Mouse (Mus musculus): Measurements from ENCODE around the gene Mob2. TPM values are rescaled to one million over a fixed set of nuclear protein-coding genes. Genes with fewer than 3 reads are reported as not detected.

The Mob2 gene
- polyA plus RNA-seq, 1 experiment from 2014 or later: 64.6 TPM

DNA sequence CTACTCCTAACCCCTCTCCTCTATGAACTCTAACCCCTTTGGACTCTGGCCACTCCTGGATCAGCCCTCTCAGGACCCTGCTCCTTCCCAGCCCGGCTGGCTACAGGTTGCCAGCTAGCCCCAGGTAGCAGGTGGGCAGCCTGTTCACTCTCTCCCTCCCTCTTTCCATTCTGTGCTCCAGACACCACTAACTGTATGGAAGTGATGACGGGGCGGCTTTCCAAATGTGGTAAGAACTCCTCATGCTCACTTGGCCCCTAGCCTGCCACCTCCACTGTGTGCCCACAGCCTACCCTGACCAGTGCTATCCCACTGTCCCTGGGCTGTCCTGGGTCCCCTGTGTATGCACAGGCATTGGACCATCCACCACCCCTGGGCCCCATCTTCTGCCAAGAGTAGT, 60.2 kb downstream of the Mob2 start:
- H3K4me2 ChIP-seq: no peak overlapping the region
- no peak overlapping the region for H3K9ac ChIP-seq
- no peaks in the 10 kb centered on the region for H3K4me1 ChIP-seq
- no peak overlapping the region for H3K27ac ChIP-seq
- no peak overlapping the region for H3K4me3 ChIP-seq
- no peaks in the 10 kb centered on the region for H3K27me3 ChIP-seq (replicated peaks)
- peaks cover 17% of the 10 kb centered on the region for H3K36me3 ChIP-seq
- 89% methylated on average over 3 of the region's 3 CpGs for WGBS (ENCODE audit: insufficient replicate concordance)
- no peak for ATAC-seq
- H3K9me3 ChIP-seq (replicated peaks): no peaks in the 10 kb centered on the region

DNA sequence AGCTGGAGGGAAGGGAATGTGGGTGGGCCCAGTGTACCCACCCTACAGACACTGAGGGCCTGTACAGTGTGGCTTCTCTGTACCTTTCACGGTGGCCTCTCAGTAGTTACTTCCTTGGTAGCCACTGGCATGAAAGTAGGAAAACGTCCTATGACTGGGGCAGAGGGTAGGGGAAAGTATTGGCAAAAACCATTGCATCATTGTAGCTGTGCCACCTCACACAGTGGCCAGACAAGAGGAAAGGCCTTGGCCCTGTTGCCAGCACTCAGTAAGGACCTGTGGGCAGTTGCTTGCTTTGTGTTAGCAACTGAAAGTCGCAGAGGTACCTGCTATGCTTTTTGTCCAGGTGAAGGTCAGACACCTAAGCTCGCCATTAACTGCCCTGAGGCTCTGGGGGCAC, 66.7 kb downstream of the Mob2 start:
- Histone ChIP-seq H3K4me1 (no peaks in the 10 kb centered on the region), H3K9me3 (replicated peaks) (no peaks in the 10 kb centered on the region), H3K4me3 (no peak overlapping the region), H3K9ac (no peak overlapping the region), H3K4me2 (no peak overlapping the region), H3K27me3 (replicated peaks) (no peaks in the 10 kb centered on the region), H3K27ac (no peak overlapping the region), H3K36me3 (no peaks in the 10 kb centered on the region)
- WGBS (ENCODE audit: insufficient replicate concordance): 59% methylated on average over 4 of the region's 4 CpGs
- no peak for ATAC-seq

DNA sequence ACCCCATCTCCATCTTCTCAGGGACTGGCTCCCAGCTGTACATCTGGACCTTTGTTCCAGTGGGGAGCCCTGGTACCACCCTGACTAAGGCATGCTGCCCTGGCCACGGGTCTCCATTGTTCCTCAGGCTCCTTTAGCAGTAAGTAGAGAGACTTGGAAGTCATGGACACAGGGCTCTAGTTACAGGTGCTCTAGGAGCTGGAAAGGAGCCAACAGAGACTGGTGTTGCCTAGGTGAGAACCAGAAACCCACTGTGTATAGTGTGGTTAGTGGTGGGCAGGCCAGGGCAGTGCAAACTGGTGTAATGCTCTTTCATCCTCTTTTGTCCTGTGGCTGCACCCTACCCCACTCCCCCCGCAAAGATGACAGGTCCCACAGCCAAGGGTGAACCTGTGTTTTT, 69.7 kb downstream of the Mob2 start:
- Histone ChIP-seq H3K9me3 (replicated peaks) (no peaks in the 10 kb centered on the region), H3K9ac (no peak overlapping the region), H3K4me2 (no peak overlapping the region), H3K27me3 (replicated peaks) (no peaks in the 10 kb centered on the region), H3K4me1 (no peaks in the 10 kb centered on the region), H3K4me3 (no peak overlapping the region), H3K36me3 (no peaks in the 10 kb centered on the region), H3K27ac (no peak overlapping the region)
- no peak for ATAC-seq
- WGBS (ENCODE audit: insufficient replicate concordance): 63% methylated on average over 2 of the region's 2 CpGs

DNA sequence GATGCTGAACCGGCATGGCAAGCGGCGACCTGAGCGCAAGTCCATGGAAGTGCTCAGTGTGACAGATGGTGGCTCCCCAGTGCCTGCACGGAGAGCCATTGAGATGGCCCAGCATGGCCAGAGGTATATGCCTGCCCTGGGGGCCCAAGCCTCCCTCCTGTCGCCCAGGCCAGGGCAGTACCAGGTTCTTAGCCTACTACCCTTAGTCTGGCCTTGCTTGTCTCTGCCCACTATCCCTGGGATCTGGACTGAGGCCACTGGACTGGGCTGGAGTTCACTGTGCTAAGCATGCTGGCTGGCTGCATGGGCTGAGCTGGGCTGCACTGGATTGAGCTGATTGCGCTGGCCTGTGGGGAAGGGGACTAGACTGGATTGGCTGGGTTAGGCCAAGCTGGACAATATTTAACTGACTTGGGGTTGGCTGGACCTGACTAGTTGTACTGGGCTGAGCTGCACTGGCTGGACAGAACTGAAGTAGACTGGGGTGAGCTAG, 72.5 kb downstream of the Mob2 start:
- no peaks in the 10 kb centered on the region for H3K4me1 ChIP-seq

DNA sequence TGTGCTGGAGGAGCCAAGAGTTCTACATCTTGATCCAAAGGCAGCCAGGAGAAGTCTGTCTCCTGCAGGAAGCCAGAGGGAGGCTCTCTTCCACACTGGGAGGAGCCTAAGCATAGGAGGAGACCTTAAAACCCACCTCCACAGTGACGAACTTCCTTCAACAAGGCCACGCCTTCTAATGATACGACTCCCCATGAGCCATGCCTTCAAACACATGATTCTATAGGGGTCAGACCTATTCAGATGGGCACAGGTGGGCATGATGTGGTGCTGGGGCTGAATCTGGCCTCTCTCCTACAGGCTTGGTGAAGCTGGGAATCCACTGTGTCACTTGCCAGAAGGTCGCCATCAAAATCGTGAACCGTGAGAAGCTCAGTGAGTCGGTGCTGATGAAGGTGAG, 79.6 kb downstream of the Mob2 start:
- no peaks in the 10 kb centered on the region for H3K27me3 ChIP-seq (replicated peaks)
- no peaks in the 10 kb centered on the region for H3K36me3 ChIP-seq
- no peak overlapping the region for H3K27ac ChIP-seq
- H3K9ac ChIP-seq: no peak overlapping the region
- no peak for ATAC-seq
- no peak overlapping the region for H3K4me3 ChIP-seq
- H3K4me2 ChIP-seq: no peak overlapping the region
- no peaks in the 10 kb centered on the region for H3K4me1 ChIP-seq
- 68% methylated on average over 7 of the region's 7 CpGs for WGBS (ENCODE audit: insufficient replicate concordance)
- no peaks in the 10 kb centered on the region for H3K9me3 ChIP-seq (replicated peaks)

More for the DNA sequence above, 72.5 kb downstream of the Mob2 start:
- 72% methylated on average over 7 of the region's 7 CpGs for WGBS (ENCODE audit: insufficient replicate concordance)
- Histone ChIP-seq H3K4me3 (no peak overlapping the region), H3K27ac (no peak overlapping the region), H3K27me3 (replicated peaks) (no peaks in the 10 kb centered on the region), H3K9me3 (replicated peaks) (no peaks in the 10 kb centered on the region), H3K4me2 (no peak overlapping the region), H3K9ac (no peak overlapping the region), H3K36me3 (no peaks in the 10 kb centered on the region)
- ATAC-seq: peak; percentile 59

DNA sequence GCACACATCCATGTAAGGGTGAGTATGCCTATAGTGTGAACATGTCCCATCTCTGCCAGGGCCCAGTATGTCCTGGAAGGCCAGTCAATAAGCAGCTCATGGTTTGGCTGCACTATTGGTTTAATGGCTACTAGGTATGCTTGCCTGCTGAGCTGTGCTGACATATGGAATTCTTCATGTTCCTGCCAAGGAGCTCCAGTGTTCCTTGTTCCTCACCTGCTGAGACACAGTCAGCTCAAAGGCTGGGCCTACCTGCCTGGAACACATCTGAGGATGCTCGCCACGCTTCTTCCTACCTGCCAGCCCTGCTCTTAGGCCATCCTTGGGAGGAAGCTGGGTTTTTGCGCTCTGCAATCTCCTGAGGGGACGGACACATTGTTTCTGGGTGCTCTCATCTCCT, 81.6 kb downstream of the Mob2 start:
- Histone ChIP-seq H3K27ac (no peak overlapping the region), H3K4me1 (no peaks in the 10 kb centered on the region), H3K9ac (no peak overlapping the region), H3K36me3 (no peaks in the 10 kb centered on the region), H3K4me3 (no peak overlapping the region), H3K27me3 (replicated peaks) (no peaks in the 10 kb centered on the region), H3K9me3 (replicated peaks) (no peaks in the 10 kb centered on the region), H3K4me2 (no peak overlapping the region)
- no peak for ATAC-seq
- WGBS (ENCODE audit: insufficient replicate concordance): 70% methylated on average over 4 of the region's 4 CpGs

DNA sequence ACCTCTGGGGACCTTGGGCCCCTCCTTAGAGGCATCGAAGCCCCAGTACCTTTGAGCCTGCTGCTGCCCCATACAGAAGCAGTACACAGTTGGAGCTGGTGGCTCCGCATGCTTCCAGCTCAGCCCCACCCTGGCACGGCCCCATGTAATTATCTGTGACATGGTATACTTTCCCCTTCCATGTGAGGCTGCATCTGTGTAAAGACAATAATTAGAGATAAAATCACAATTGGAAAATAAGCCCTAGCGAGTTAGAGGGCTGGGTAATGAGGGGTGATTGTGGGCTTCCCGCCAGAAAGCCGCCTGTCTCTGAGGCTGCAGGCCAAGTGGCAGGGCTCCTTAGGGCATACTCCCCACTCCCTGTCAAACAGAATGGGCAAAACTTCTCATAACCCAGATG, 82.9 kb downstream of the Mob2 start:
- H3K27me3 ChIP-seq (replicated peaks): no peaks in the 10 kb centered on the region
- no peaks in the 10 kb centered on the region for H3K9me3 ChIP-seq (replicated peaks)
- H3K4me1 ChIP-seq: no peaks in the 10 kb centered on the region
- H3K9ac ChIP-seq: no peak overlapping the region
- H3K4me3 ChIP-seq: no peak overlapping the region
- no peak overlapping the region for H3K4me2 ChIP-seq
- no peaks in the 10 kb centered on the region for H3K36me3 ChIP-seq
- 68% methylated on average over 6 of the region's 6 CpGs for WGBS (ENCODE audit: insufficient replicate concordance)
- H3K27ac ChIP-seq: no peak overlapping the region
- no peak for ATAC-seq

DNA sequence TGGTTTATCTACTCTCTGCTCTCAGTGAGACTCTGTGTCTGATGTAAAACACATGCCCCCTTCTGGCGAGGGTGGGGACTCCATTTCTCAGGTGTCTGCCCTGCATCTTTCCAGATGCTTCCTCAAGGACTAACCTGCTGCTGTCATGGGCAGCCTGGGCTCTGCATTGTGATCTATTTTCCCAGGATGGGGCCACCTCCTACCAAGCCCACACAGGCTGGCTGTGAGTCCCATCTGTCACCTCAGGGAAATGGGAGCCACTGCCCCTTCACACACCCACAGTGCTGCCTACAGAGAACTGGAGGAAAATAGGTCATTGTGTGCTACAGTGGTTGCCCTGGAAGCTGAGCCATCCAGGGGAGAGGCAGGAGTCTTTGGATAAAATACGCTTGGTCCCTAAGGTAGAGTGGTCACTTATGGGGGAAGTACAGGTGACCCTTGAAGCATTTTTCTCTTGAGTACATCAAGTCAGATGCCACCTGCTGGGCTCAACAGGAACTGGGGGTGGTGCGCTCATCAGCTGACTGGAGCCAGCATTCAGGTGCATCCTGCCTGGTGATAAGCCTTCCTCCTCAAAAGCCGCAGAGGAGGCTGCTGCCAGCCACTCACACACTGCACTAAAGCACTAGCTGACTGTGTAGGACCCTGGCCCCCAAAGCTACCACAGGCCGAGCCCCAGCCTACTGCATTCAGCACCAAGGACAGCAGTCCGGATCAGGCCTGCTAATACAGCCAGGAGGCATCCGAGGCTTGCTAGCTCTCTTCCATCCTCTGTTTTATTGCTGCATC, 87.8 kb downstream of the Mob2 start:
- no peak for ATAC-seq
- no peak overlapping the region for H3K4me2 ChIP-seq
- WGBS (ENCODE audit: insufficient replicate concordance): 26% methylated on average over 7 of the region's 7 CpGs
- H3K9me3 ChIP-seq (replicated peaks): no peaks in the 10 kb centered on the region
- peaks cover 3% of the 10 kb centered on the region; the same call in 1 of the 2 replicates for H3K27me3 ChIP-seq (replicated peaks)
- H3K4me3 ChIP-seq: no peak overlapping the region
- no peaks in the 10 kb centered on the region for H3K36me3 ChIP-seq
- no peak overlapping the region for H3K27ac ChIP-seq
- no peak overlapping the region for H3K9ac ChIP-seq
- H3K4me1 ChIP-seq: no peaks in the 10 kb centered on the region

DNA sequence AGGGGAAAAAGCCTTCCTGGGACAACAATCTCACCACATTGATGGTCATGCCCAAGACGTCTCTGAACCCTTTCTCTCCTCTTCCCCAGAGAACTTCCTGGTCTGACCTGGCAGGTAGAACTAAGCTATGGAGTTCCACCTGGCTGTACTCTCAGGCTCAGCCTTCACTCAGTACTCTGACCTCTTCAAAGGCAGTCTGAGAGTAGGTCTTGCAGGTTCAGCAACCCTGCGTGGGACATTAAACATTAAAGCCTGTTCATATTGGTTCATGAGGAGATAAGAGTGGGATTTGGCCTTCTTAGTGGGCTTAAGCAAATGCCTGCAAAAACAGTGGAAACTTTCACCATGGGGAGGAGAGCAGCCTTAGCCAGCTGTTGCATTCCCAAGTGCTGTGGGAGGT, 94.6 kb downstream of the Mob2 start:
- no peak overlapping the region for H3K9ac ChIP-seq
- no peaks in the 10 kb centered on the region for H3K36me3 ChIP-seq
- 51% methylated on average over 2 of the region's 2 CpGs for WGBS (ENCODE audit: insufficient replicate concordance)
- no peak overlapping the region for H3K4me2 ChIP-seq
- no peaks in the 10 kb centered on the region for H3K9me3 ChIP-seq (replicated peaks)
- H3K4me1 ChIP-seq: no peaks in the 10 kb centered on the region
- no peak overlapping the region for H3K4me3 ChIP-seq
- H3K27me3 ChIP-seq (replicated peaks): peaks cover 11% of the 10 kb centered on the region; the same call in 1 of the 2 replicates
- no peak overlapping the region for H3K27ac ChIP-seq
- no peak for ATAC-seq

DNA sequence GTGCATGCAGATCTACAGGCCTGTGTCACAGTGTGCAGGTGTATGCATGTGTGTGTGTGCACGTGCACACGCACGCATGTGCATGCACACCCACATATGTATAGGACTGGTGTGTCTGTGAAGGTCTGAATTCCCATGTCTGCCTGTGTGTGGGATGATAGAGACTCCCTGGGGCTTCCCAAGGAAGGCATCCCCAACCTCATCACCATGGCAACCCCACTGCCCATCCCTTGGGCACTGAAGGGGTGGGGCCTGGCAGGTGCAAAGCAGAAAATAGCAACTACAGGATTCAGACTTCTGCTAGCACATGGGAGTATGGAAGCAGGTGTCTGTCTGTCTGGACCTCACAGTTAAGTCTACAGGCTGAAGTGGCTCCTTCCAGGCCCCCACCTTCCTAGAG, 98.3 kb downstream of the Mob2 start:
- WGBS (ENCODE audit: insufficient replicate concordance): 78% methylated on average over 3 of the region's 3 CpGs
- no peak for ATAC-seq

DNA sequence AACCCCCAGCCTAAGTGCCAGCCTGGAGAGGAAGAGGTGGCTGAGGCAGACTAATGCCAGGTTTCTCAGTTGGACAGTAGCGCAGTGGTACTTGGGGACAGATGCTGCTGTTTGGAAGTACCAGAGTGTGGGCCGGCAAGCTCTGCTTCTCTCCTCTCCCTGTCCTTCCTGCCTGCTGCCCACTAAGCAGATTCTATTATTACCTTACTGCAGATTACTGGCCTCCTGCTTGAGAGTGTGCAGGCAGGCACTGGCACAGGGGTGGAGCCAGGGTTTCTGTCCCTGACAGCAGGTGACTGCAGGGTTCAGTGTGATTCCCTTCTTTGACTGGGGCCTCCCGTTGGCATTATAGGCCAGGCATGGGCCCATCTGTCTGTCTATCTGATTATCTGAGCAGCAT, 99.4 kb downstream of the Mob2 start:
- WGBS (ENCODE audit: insufficient replicate concordance): 71% methylated on average over 3 of the region's 3 CpGs
- 0 out of 2 replicates have a peak, but pooled peaks cover 3% of the 10 kb centered on the region for H3K27me3 ChIP-seq (replicated peaks)
- no peak overlapping the region for H3K4me3 ChIP-seq
- H3K36me3 ChIP-seq: no peaks in the 10 kb centered on the region
- H3K9ac ChIP-seq: no peak overlapping the region
- no peak overlapping the region for H3K27ac ChIP-seq
- no peaks in the 10 kb centered on the region for H3K9me3 ChIP-seq (replicated peaks)
- no peak overlapping the region for H3K4me2 ChIP-seq
- H3K4me1 ChIP-seq: no peaks in the 10 kb centered on the region
- no peak for ATAC-seq

More for the DNA sequence above, 98.3 kb downstream of the Mob2 start:
- Histone ChIP-seq H3K27me3 (replicated peaks) (0 out of 2 replicates have a peak, but pooled peaks cover 3% of the 10 kb centered on the region), H3K4me2 (no peak overlapping the region), H3K4me3 (no peak overlapping the region), H3K9ac (no peak overlapping the region), H3K36me3 (no peaks in the 10 kb centered on the region), H3K9me3 (replicated peaks) (no peaks in the 10 kb centered on the region), H3K4me1 (no peaks in the 10 kb centered on the region), H3K27ac (no peak overlapping the region)

DNA sequence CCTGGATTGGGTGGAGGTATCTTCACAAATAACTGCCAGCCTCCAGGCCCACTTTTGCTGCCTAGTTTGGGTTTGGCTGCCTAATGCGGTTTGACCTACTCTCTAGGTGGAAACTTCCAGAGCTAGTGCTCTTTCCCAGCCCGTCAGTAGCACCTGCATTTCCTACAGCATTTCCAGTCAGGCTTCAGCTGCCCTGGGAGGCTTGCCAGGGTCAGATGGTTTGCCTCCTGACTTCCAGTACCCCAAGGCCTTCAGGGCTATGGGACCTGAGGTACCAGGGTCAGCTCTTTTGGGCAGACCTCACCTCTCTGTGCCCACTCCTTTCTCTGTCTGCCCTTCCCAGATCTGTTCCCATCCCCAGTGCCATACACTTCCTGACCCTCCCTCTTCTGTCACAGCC, 99.9 kb downstream of the Mob2 start:
- Histone ChIP-seq H3K4me1 (no peaks in the 10 kb centered on the region), H3K27me3 (replicated peaks) (peaks cover 9% of the 10 kb centered on the region; the same call in 1 of the 2 replicates), H3K4me3 (no peak overlapping the region), H3K9me3 (replicated peaks) (no peaks in the 10 kb centered on the region), H3K9ac (no peak overlapping the region), H3K36me3 (no peaks in the 10 kb centered on the region), H3K4me2 (no peak overlapping the region), H3K27ac (no peak overlapping the region)
- ATAC-seq: no peak
- WGBS (ENCODE audit: insufficient replicate concordance): 56% methylated on average over 2 of the region's 2 CpGs

DNA sequence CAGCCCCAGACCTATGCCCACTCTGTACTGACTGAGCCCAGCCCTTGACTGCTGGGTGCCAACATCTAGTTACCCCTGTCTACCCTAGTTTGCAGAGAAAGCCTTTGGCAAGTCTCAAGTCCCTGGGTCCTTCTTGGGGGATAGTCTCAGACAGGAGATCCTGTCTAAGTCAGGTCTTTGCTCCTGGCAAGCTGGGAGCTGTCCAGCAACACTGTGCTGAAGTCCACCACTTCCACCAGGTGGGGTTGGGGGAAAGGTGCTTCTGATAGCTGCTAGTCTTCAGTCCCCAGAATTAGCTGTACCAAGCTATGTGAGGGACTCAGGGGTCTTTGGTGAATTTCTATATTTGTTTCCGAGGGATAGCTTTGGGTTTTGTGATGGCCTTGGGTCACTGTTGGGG, 101.7 kb downstream of the Mob2 start:
- Histone ChIP-seq H3K4me3 (no peak overlapping the region), H3K27ac (no peak overlapping the region), H3K4me2 (no peak overlapping the region), H3K36me3 (no peaks in the 10 kb centered on the region), H3K9ac (no peak overlapping the region), H3K9me3 (replicated peaks) (no peaks in the 10 kb centered on the region), H3K27me3 (replicated peaks) (peaks cover 15% of the 10 kb centered on the region), H3K4me1 (no peaks in the 10 kb centered on the region)
- no peak for ATAC-seq
- 46% methylated on average over 1 of the region's 1 CpGs for WGBS (ENCODE audit: insufficient replicate concordance)
